Mouse (Mus musculus): Measurements from ENCODE around the gene Gprasp1.
"Not testable (repeated sequence)": the region's sequence is repeated elsewhere in the genome, so short reads cannot be mapped to it uniquely, and the experiment has no call there.

Gprasp1 gene

DNA sequence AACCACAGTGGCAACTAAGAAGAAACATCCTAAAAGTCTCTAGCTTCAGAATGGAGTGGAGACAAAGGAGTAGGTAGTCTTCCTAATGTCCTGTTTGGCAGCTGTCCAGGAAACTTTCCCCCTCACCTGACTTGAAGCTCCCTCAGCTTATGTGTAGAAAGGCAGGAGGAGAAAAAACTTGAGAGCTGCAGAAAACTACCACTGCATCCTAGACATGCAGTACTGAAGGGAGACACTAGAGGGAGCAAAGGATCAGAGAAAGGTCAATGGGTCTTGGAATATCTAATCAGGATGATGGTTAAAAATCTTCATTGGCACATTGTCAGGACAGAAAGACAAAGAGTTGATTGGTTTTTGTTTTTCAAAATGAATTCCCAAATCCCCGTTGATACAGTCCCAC, 63.2 kb downstream of the Gprasp1 start:
- in situ Hi-C loops (cut with MboI; ENCODE audit: unreplicated experiment in 2 of 2), result loop anchor here (5.0 to 25.0 kb wide), 3 partner anchors 157 to 307 kb away; no protein-coding TSS in a partner anchor

DNA sequence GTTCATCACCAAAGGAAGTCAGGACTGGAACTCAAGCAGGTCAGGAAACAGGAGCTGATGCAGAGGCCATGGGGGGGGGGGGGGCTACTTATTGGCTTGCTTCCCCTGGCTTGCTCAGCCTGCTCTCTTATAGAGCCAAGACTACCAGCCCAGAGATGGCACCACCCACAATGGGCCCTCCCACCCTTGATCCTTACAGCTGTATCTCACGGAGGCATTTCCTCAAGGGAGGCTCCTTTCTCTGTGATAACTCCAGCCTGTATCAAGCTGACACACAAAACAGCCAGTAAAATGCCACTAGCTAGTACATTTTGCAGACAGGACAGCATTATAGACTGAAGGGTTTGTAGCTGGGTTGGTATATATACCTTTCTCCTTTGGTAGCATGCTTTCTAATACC, 93.4 kb downstream of the Gprasp1 start:
- in situ Hi-C loops (cut with MboI; ENCODE audit: unreplicated experiment in 2 of 2), result not testable (repeated sequence)

DNA sequence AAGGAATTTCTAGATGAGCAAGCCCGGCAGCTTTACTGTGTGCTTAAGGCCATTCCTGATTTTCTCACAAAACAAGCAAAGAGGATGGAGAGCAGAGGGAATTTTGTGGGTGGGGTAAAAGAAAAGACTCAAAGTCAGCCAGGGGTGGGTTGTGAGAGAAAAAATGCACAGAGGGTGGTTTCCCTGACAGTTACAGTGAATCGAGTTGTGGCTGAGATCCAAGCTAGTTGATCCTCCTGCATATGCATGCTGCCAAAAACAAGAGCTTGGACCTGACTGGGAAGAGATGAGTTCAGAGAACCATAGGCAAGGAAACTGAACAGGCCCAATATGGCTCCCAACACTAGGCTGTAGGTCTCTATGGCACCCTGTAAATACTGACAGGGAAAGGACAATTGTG, 95.4 kb downstream of the Gprasp1 start:
- in situ Hi-C loops (cut with MboI; ENCODE audit: unreplicated experiment in 2 of 2), result no loop called here

DNA sequence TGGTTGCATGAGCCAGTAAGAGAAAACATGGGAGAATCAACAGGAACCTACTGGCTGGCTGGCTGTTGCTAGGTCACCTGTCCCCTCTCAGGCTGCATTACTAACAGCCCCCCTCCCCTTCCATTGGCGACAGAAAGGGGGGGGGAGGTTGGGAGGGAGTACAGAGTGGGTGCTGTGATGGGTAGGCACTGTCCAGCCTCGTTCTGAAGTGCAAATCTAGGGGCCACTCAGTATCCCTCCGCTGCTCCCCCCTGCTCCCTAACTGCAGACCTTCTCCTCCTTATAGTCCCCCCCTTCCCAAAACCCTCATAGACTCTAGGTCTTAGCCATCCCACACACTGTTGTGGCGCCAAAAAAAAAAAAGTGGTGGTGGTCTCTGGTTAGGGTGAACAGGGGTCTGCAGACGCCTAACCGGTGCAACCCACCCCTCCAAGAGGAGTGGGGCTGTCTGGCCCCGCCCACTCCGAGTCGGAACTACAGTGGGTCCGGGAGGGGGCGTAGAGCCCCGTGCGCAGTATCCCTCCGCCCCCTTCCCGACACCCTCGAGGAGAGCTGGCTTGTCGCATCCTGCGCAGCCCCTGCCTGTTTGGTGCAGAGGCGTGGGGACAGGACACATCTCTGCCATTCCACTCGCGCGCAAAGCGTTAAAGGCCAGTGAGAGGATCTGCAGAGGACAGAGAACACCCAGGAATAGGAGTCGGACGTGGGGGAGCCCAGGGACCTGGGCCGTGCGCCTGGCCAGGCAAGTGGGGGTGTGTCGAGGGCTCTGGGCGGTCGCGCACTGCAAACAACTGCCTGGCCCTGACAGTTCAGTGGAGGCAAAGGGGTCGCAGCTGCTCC, 96.2 kb downstream of the Gprasp1 start, which contains the start of gene Gprasp2:
Gene Gprasp2 (plus strand): TSS at position 514 of the 840 bp plus-strand sequence.
- in situ Hi-C loops (cut with MboI; ENCODE audit: unreplicated experiment in 2 of 2), result not testable (repeated sequence)

DNA sequence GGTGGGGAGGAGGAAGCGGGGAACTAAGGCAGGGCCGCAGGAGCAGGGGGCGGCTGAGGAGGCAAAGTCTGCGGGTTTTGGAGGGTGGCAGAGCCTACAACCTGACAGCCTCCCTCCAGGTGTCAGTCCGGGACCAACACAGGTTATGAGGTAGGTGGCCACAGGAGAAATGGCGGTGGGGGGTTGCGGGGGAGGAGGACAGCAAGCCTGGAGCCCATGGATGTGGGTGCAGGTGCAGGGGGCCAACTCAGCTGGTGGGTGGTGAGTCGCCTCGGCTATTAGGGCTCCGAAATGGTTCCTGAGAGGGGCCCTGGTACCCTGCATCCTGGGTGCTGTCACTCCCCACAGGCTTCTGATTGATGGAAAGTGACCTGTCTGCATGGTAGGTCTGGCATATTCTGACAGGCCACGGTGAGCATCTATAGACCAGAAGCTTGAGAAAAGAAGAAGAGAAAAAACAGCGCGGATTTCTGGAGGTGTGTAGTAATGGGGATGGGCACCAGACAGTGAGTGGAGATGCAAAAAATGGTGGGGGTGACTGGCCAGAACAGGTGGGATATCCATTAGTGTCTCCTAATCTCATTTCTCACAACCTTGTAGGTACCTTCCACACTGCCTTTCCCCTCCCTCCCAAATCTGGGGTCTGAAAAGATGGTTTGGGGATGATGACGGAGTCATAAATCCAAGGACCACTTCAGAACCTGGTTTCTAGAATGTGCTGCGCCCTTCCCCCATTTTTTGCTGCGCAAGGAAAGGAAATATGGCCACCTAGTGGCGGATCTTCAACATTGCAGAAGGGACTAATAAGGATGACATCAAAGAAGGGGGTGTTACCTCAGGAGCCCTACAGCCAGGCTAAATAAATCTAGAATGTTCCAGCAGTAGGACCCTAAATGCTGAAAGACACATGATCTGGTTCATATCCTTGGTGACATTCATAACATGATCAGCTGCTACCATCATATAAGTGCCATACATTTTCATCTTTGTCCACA, 97.2 kb downstream of the Gprasp1 start:
- in situ Hi-C loops (cut with MboI; ENCODE audit: unreplicated experiment in 2 of 2), result not testable (repeated sequence)
